ENCODE assay signal across 8 mouse cellular contexts in the genomic region with DNA sequence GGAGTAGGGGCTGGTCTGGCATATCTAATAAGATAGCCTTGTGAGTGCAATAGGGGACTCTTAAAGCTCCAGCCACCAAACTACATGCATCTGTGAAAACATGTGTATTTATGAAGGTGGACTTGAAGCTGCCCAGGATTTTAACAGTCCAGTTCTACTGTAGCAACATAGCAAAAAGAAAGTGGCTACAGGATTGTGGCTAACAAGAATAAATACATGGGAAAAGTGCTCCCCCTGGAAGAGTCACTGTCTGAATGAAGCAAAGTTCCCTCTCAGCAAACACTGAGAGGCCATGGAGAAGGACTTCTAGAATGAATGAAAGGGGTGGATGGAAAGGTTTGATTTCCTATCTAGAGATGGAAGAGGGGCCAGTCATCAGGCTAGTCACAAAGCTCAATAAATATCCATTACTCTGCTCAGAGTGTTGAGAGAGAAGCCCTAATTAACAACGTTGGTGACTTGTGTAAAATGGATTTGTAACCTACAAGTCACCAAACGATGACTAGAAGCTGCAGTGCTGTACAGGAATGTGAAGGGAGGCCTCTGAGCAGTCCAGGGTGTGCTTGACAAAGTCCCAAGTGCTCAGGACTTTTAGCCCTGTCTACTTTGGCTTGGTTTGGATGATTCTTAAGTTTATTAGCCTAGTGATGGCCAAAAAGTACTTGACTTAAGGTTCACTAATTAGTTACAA. TPM values are rescaled to one million over a fixed set of nuclear protein-coding genes. Genes with fewer than 3 reads are reported as not detected.
DNase-seq lines count a peak whose midpoint lies in the region; ATAC-seq and TF ChIP-seq lines count a peak whose summit lies in the region.
"Had no signal": no experiment of that assay in that cellular context is flagged by ENCODE, and none has a peak within 500 bp of the region (broad histone marks: within the 10 kb centered on the region; RNA-seq: fewer than 3 reads in every experiment).

No protein-coding gene starts in this region.

- H3K9ac ChIP-seq in heart, embryonic 13.5 days: peak overlapping the region; percentile 98
- H3K9ac ChIP-seq in liver, embryonic 11.5 days (ENCODE audit: low read depth, low read length): peak overlapping the region; percentile 100

- no peak for ATAC-seq in heart, embryonic 13.5 days (ENCODE audit: extremely low read depth, insufficient number of reproducible peaks, low FRiP score, low TSS enrichment)
- no peak for ATAC-seq in liver, embryonic 11.5 days (replicated peaks; ENCODE audit: low FRiP score)
- no peak for ATAC-seq in megakaryocyte-erythroid progenitor cell, adult 5-6 weeks (replicated peaks; ENCODE audit: low FRiP score, low TSS enrichment, poor library complexity, severe bottlenecking)

- H3K36me3 ChIP-seq in thymus, adult 2 months (ENCODE audit: control insufficient read depth, insufficient read depth, low read length): peaks cover 48% of the 10 kb centered on the region
- peaks cover 56% of the 10 kb centered on the region for H3K36me3 ChIP-seq in heart, embryonic 13.5 days
- peaks cover 33% of the 10 kb centered on the region for H3K36me3 ChIP-seq in liver, embryonic 11.5 days (ENCODE audit: control insufficient read depth, insufficient read depth, low read length)

- DNase-seq in thymus, adult 2 months: no peak
- DNase-seq in thymus, postnatal 4 days: no peak
- DNase-seq in liver, embryonic 11.5 days (ENCODE audit: low spot score): no peak
- DNase-seq in gastrocnemius, adult 18-20 months (ENCODE audit: low spot score): no peak
- DNase-seq in ovary, adult 18-20 months (ENCODE audit: low spot score): no peak
- DNase-seq: embryo, embryonic 11 days had no signal

- H3K27me3 ChIP-seq in thymus, adult 2 months (ENCODE audit: control insufficient read depth, insufficient read depth, low read length): no peaks in the 10 kb centered on the region
- no peaks in the 10 kb centered on the region for H3K27me3 ChIP-seq in heart, embryonic 13.5 days (replicated peaks)
- no peaks in the 10 kb centered on the region for H3K27me3 ChIP-seq in liver, embryonic 11.5 days (replicated peaks; ENCODE audit: control insufficient read depth, insufficient read depth, low read length)

- TF ChIP-seq CTCF in thymus, adult 2 months (IDR thresholded peaks at IDR 0.05; ENCODE audit: borderline replicate concordance, control insufficient read depth, extremely low read depth, insufficient read depth, low read length, poor library complexity): no peak

- H3K27ac ChIP-seq in thymus, adult 2 months (ENCODE audit: control insufficient read depth, insufficient read depth, low read length): peak overlapping the region; percentile 64
- H3K27ac ChIP-seq in heart, embryonic 13.5 days (replicated peaks): peak overlapping the region; percentile 97
- H3K27ac ChIP-seq in liver, embryonic 11.5 days (ENCODE audit: low read depth, low read length): peak overlapping the region; percentile 93; the same call in 1 of the 2 replicates

- peak overlapping the region; percentile 24; the same call in 1 of the 2 replicates for H3K4me3 ChIP-seq in thymus, adult 2 months (ENCODE audit: control insufficient read depth, insufficient read depth, low read length)
- H3K4me3 ChIP-seq in heart, embryonic 13.5 days: peak overlapping the region; percentile 80
- peak overlapping the region; percentile 97 for H3K4me3 ChIP-seq in liver, embryonic 11.5 days (ENCODE audit: low read depth, low read length)

- peak overlapping the region; percentile 89 for H3K4me2 ChIP-seq in heart, embryonic 13.5 days
- peak overlapping the region; percentile 88 for H3K4me2 ChIP-seq in liver, embryonic 11.5 days

- 14% methylated on average over 2 of the region's 2 CpGs for WGBS in thymus, adult 2 months
- WGBS in heart, embryonic 13.5 days: 13% methylated on average over 2 of the region's 2 CpGs
- WGBS in liver, embryonic 11.5 days: 27% methylated on average over 2 of the region's 2 CpGs

- peaks cover 27% of the 10 kb centered on the region for H3K4me1 ChIP-seq in thymus, adult 2 months (replicated peaks; ENCODE audit: control insufficient read depth, insufficient read depth, low read length)
- peaks cover 62% of the 10 kb centered on the region for H3K4me1 ChIP-seq in heart, embryonic 13.5 days
- peaks cover 56% of the 10 kb centered on the region for H3K4me1 ChIP-seq in liver, embryonic 11.5 days (replicated peaks; ENCODE audit: control insufficient read depth, insufficient read depth, low read length)

- no peaks in the 10 kb centered on the region for H3K9me3 ChIP-seq in heart, embryonic 13.5 days
- H3K9me3 ChIP-seq in liver, embryonic 11.5 days (ENCODE audit: control insufficient read depth, low read length): no peaks in the 10 kb centered on the region

- no peak for TF ChIP-seq POLR2A in thymus, adult 2 months (IDR thresholded peaks at IDR 0.05; ENCODE audit: control insufficient read depth, extremely low read depth, insufficient read depth, low read length, poor library complexity)

RNA-seq across cellular contexts. Expression of a gene that starts 2.3 kb away (rescaled TPM):
- 145 and 198 TPM in 2 replicates for polyA plus RNA-seq in thymus, adult 2 months (2012; rRNA removed)
- 36.0 and 36.2 TPM in 2 replicates for polyA plus RNA-seq in heart, embryonic 13.5 days (2015; fragmentation: Nextera tagmentation; extraction: Ambion mirVana)
- 52.2 and 57.7 TPM in 2 replicates for polyA plus RNA-seq in liver, embryonic 11.5 days (2014; fragmentation: Nextera tagmentation; extraction: Ambion mirVana)
- 76.0 and 78.6 TPM in 2 replicates for total RNA-seq in megakaryocyte-erythroid progenitor cell, adult 5-6 weeks (2014; fragmentation: Nextera tagmentation)
- 107 and 132 TPM in 2 replicates for total RNA-seq in megakaryocyte-erythroid progenitor cell, adult 5-6 weeks (2017)
- total RNA-seq in gastrocnemius, adult 18-20 months (2021): 10 to 100 TPM; 96.0 to 99.4 TPM

RNA-seq across cellular contexts. Expression of a gene that starts 26.8 kb away (rescaled TPM):
- 3.1 and 4.1 TPM in 2 replicates for polyA plus RNA-seq in thymus, adult 2 months (2012; rRNA removed)
- 4.8 and 7.3 TPM in 2 replicates for polyA plus RNA-seq in heart, embryonic 13.5 days (2015; fragmentation: Nextera tagmentation; extraction: Ambion mirVana)
- 0.38 and 1.2 TPM in 2 replicates for polyA plus RNA-seq in liver, embryonic 11.5 days (2014; fragmentation: Nextera tagmentation; extraction: Ambion mirVana)
- 0.20 TPM in 1 of 2 replicates, not detected in the other for total RNA-seq in megakaryocyte-erythroid progenitor cell, adult 5-6 weeks (2014; fragmentation: Nextera tagmentation)
- not detected in 2 replicates for total RNA-seq in megakaryocyte-erythroid progenitor cell, adult 5-6 weeks (2017)
- total RNA-seq in gastrocnemius, adult 18-20 months (2021): 10 to 100 TPM; 25.9 to 30.8 TPM

RNA-seq across cellular contexts. Expression of a gene that starts 36.1 kb away (rescaled TPM):
- 17.1 and 18.3 TPM in 2 replicates for polyA plus RNA-seq in thymus, adult 2 months (2012; rRNA removed)
- 46.5 and 53.1 TPM in 2 replicates for polyA plus RNA-seq in heart, embryonic 13.5 days (2015; fragmentation: Nextera tagmentation; extraction: Ambion mirVana)
- polyA plus RNA-seq in liver, embryonic 11.5 days (2014; fragmentation: Nextera tagmentation; extraction: Ambion mirVana): 51.3 and 55.8 TPM in 2 replicates
- total RNA-seq in megakaryocyte-erythroid progenitor cell, adult 5-6 weeks (2014; fragmentation: Nextera tagmentation): 38.7 and 39.4 TPM in 2 replicates
- 64.8 and 65.4 TPM in 2 replicates for total RNA-seq in megakaryocyte-erythroid progenitor cell, adult 5-6 weeks (2017)
- 100 to 1,000 TPM in 1 of 2 experiments, 10 to 100 TPM in 1; 95.9 to 106 TPM for total RNA-seq in gastrocnemius, adult 18-20 months (2021)

Comparison
In these comparisons a context has a peak if more than half of its experiments do, and no peak if none do; other contexts are left out.
1. H3K4me3 ChIP-seq: peak in every context shown above with its lines; median percentile 97 in liver, embryonic 11.5 days; 80 in heart, embryonic 13.5 days; 24 in thymus, adult 2 months.